Mouse (Mus musculus) erythroblast, embryonic 14.5 days (primary cell): Measurements from ENCODE around the gene Cldn5.

Experiments used
- GATA1 ChIP-seq: IDR thresholded peaks from 2 replicates; pipeline ENCODE4 v1.6.1; 2012; ENCODE audit warnings: low read length, inconsistent platforms, mixed read lengths
- TAL1 ChIP-seq: IDR thresholded peaks from 3 replicates; pipeline ENCODE4 v1.6.1; 2012; ENCODE audit warnings: low read length, inconsistent platforms, mixed read lengths

GRCm38 (mm10) chr16:18769501-18769900 is 7.1 kb upstream of the Cldn5 start:
- TF ChIP-seq GATA1 (no peak), TAL1 (no peak)
